Mouse (Mus musculus): Measurements from ENCODE around the gene Vmn1r95. TPM values are rescaled to one million over a fixed set of nuclear protein-coding genes. Genes with fewer than 3 reads are reported as not detected.
"Not testable (repeated sequence)": the region's sequence is repeated elsewhere in the genome, so short reads cannot be mapped to it uniquely, and the experiment has no call there.

Gene Vmn1r95
- polyA plus RNA-seq (2015; fragmentation: Nextera tagmentation; extraction: Ambion mirVana): not detected in 2 replicates

GRCm38 (mm10) chr7:20193410-20193809 lies at the start of gene Vmn1r95:
TSS of gene Vmn1r95 (plus strand) at chr7:20193710.
- not testable (repeated sequence) for H3K9ac ChIP-seq; H3K9me3 ChIP-seq (replicated peaks); H3K4me1 ChIP-seq; H3K27ac ChIP-seq (replicated peaks); ATAC-seq (ENCODE audit: insufficient number of reproducible peaks, low FRiP score, low TSS enrichment, low read depth); H3K27me3 ChIP-seq; H3K4me3 ChIP-seq (replicated peaks); H3K36me3 ChIP-seq; H3K4me2 ChIP-seq (replicated peaks)
- WGBS: no CpG with 5 or more reads among the region's 3 CpGs

GRCm38 (mm10) chr7:20168277-20168676 lies 25.2 kb upstream of the Vmn1r95 start, which contains the start of gene Vmn1r94:
TSS of gene Vmn1r94 (minus strand) at chr7:20168377.
- H3K27me3 ChIP-seq; H3K36me3 ChIP-seq; H3K4me1 ChIP-seq; H3K9ac ChIP-seq; H3K9me3 ChIP-seq (replicated peaks); ATAC-seq (ENCODE audit: insufficient number of reproducible peaks, low FRiP score, low TSS enrichment, low read depth); H3K4me2 ChIP-seq (replicated peaks); H3K27ac ChIP-seq (replicated peaks); H3K4me3 ChIP-seq (replicated peaks): not testable (repeated sequence)
- no CpG with 5 or more reads among the region's 3 CpGs for WGBS

- H3K9ac ChIP-seq; H3K4me1 ChIP-seq; H3K36me3 ChIP-seq; H3K27ac ChIP-seq (replicated peaks); H3K27me3 ChIP-seq; ATAC-seq (ENCODE audit: insufficient number of reproducible peaks, low FRiP score, low TSS enrichment, low read depth); H3K4me2 ChIP-seq (replicated peaks); H3K4me3 ChIP-seq (replicated peaks); H3K9me3 ChIP-seq (replicated peaks): not testable (repeated sequence)
- whole genome bisulfite sequencing: no CpG with 5 or more reads among the region's 2 CpGs
Measured at GRCm38 (mm10) chr7:20205507-20205906, 12.0 kb downstream of the Vmn1r95 start, which contains the start of gene Gm6164. TSS of gene Gm6164 (minus strand) at chr7:20205607.

GRCm38 (mm10) chr7:20233728-20234127 lies 40.2 kb downstream of the Vmn1r95 start, which contains the start of gene Gm4498:
TSS of gene Gm4498 (minus strand) at chr7:20233828.
- ATAC-seq (ENCODE audit: insufficient number of reproducible peaks, low FRiP score, low TSS enrichment, low read depth); H3K36me3 ChIP-seq; H3K27ac ChIP-seq (replicated peaks); H3K27me3 ChIP-seq; H3K9me3 ChIP-seq (replicated peaks); H3K4me3 ChIP-seq (replicated peaks); H3K9ac ChIP-seq; H3K4me1 ChIP-seq; H3K4me2 ChIP-seq (replicated peaks): not testable (repeated sequence)
- no CpG with 5 or more reads among the region's 2 CpGs for WGBS

Other genes starting within 250 kb of the Vmn1r95 start
- gene Igsf23, start 243.0 kb upstream of the Vmn1r95 start, polyA plus RNA-seq (2015; fragmentation: Nextera tagmentation; extraction: Ambion mirVana): 0.11 TPM in 1 of 2 replicates, not detected in the other
- not detected in 2 replicates for gene Ceacam20, start 228.3 kb upstream of the Vmn1r95 start, polyA plus RNA-seq (2015; fragmentation: Nextera tagmentation; extraction: Ambion mirVana)
- gene Nlrp9b, start 202.2 kb upstream of the Vmn1r95 start, polyA plus RNA-seq (2015; fragmentation: Nextera tagmentation; extraction: Ambion mirVana): not detected in 2 replicates
- gene Vmn1r91, start 94.0 kb upstream of the Vmn1r95 start, polyA plus RNA-seq (2015; fragmentation: Nextera tagmentation; extraction: Ambion mirVana): not detected in 2 replicates
- gene Gm16442, start 71.1 kb upstream of the Vmn1r95 start, polyA plus RNA-seq (2015; fragmentation: Nextera tagmentation; extraction: Ambion mirVana): not detected in 2 replicates
- gene Vmn1r93, start 54.6 kb upstream of the Vmn1r95 start, polyA plus RNA-seq (2015; fragmentation: Nextera tagmentation; extraction: Ambion mirVana): not detected in 2 replicates
- not detected in 2 replicates for gene Vmn1r94, start 25.3 kb upstream of the Vmn1r95 start, polyA plus RNA-seq (2015; fragmentation: Nextera tagmentation; extraction: Ambion mirVana)
- gene Gm6164, start 11.9 kb downstream of the Vmn1r95 start, polyA plus RNA-seq (2015; fragmentation: Nextera tagmentation; extraction: Ambion mirVana): not detected in 2 replicates
- not detected in 2 replicates for gene Gm4498, start 40.1 kb downstream of the Vmn1r95 start, polyA plus RNA-seq (2015; fragmentation: Nextera tagmentation; extraction: Ambion mirVana)
- gene Gm5890, start 69.1 kb downstream of the Vmn1r95 start, polyA plus RNA-seq (2015; fragmentation: Nextera tagmentation; extraction: Ambion mirVana): not detected in 2 replicates
- not detected in 2 replicates for gene Gm4133, start 140.4 kb downstream of the Vmn1r95 start, polyA plus RNA-seq (2015; fragmentation: Nextera tagmentation; extraction: Ambion mirVana)
- gene Gm5728, start 181.7 kb downstream of the Vmn1r95 start, polyA plus RNA-seq (2015; fragmentation: Nextera tagmentation; extraction: Ambion mirVana): not detected in 2 replicates
- not detected in 2 replicates for gene Vmn1r100, start 224.2 kb downstream of the Vmn1r95 start, polyA plus RNA-seq (2015; fragmentation: Nextera tagmentation; extraction: Ambion mirVana)
- gene Vmn1r101, start 248.9 kb downstream of the Vmn1r95 start, polyA plus RNA-seq (2015; fragmentation: Nextera tagmentation; extraction: Ambion mirVana): not detected in 2 replicates